Mouse (Mus musculus): Measurements from ENCODE around the gene H2afx. TPM values are rescaled to one million over a fixed set of nuclear protein-coding genes. Genes with fewer than 3 reads are reported as not detected.
"Not testable (repeated sequence)": the region's sequence is repeated elsewhere in the genome, so short reads cannot be mapped to it uniquely, and the experiment has no call there.

The H2afx gene
- 10 to 100 TPM; 42.5 to 44.2 TPM for total RNA-seq (2021)
- long read RNA-seq, experiment 1, transcript H2afx-201 (1 exons, 1,384 nt): major isoform, 38 of 38 reads
- long read RNA-seq, experiment 1, partial matches to known transcripts: 0 of 38 reads
- long read RNA-seq, experiment 1, other reads (novel, unspliced or antisense): 0 of 38 reads
- long read RNA-seq, experiment 2, transcript H2afx-201 (1 exons, 1,384 nt): major isoform, 53 of 53 reads
- long read RNA-seq, experiment 2, partial matches to known transcripts: 0 of 53 reads
- long read RNA-seq, experiment 2, other reads (novel, unspliced or antisense): 0 of 53 reads

DNA sequence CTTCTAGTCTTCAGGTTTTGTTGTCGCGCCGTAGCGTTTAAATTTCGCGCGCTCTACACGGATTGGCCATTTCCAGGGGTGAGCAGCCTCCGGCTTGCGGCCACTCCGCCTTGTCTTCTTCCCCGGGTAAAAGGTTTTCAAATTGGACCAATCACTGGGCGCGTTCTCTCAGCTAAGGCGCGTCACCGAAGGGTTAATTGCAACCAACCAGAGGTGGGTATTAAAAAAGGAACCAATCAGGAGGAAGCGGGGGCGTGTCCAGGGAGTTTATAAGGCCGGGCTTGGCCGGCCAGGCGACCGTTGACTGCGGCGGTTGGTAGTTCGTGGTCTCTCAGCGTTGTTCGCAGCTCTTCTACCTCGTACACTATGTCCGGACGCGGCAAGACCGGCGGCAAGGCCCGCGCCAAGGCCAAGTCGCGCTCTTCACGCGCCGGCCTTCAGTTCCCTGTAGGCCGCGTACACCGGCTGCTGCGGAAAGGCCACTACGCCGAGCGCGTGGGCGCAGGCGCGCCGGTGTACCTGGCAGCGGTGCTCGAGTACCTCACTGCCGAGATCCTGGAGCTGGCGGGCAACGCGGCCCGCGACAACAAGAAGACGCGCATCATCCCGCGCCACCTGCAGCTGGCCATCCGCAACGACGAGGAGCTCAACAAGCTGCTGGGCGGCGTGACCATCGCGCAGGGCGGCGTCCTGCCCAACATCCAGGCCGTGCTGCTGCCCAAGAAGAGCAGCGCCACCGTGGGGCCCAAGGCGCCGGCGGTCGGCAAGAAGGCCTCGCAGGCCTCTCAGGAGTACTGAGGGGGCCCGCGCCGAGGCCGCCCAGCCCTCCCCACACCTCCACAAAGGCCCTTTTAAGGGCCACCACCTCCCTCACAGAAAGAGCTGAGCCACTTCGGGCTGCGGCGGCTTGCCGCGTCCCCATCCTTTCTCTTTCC, at the start of gene H2afx:
Gene H2afx, plus strand, starts transcription at position 299 of the 935 bp plus-strand sequence.
- peak; percentile 74 for TF ChIP-seq CTCF (conservative IDR thresholded peaks at IDR 0.05)
- peak; percentile 97 to 99 for DNase-seq (ENCODE audit: low spot score in 2 of 2)
- Histone ChIP-seq H3K27ac (peak within 1 kb of the TSS; percentile 94), H3K4me3 (peak within 1 kb of the TSS; percentile 73)

DNA sequence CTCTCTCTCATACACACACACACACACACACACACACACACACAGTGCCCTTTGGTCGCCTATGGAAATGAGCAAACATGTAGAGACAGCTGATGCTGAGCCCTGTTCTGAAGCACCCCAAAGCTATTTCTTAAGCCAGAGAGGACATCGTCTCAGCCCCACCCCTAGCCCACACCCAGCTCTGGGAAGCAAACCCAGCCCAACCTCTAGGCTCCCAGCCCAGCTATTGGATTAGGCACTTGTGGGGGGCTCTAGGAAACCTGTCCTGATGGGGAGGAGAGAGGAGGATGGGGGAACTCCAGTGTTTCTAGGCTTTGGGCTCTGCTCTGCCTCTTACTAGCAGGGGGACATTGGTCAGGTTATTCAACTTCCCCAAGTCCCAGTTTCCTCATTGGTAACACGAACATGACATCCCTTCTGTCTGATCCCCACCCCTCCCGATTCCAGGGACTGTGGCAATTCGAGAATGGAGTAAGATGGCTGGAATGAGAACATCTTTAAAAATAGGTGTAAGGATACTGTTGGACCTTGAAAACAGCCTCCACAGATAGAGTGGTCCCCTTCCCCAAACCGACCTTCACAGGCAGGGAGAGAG, 48.1 kb upstream of the H2afx start:
- DNase-seq (ENCODE audit: low spot score in 2 of 2): no peak
- peak overlapping the region; percentile 35 for H3K4me3 ChIP-seq
- H3K27ac ChIP-seq: no peak overlapping the region
- no peak for TF ChIP-seq CTCF (conservative IDR thresholded peaks at IDR 0.05)

GRCm38 (mm10) chr9:44287003-44287400, 47.5 kb upstream of the H2afx start:
- peak overlapping the region; percentile 90 for H3K4me3 ChIP-seq
- peak overlapping the region; percentile 89 for H3K27ac ChIP-seq
- TF ChIP-seq CTCF (conservative IDR thresholded peaks at IDR 0.05): no peak
- DNase-seq (ENCODE audit: low spot score in 2 of 2): no peak

GRCm38 (mm10) chr9:44287401-44288075, 47.0 kb upstream of the H2afx start:
- DNase-seq (ENCODE audit: low spot score in 2 of 2): no peak
- TF ChIP-seq CTCF (conservative IDR thresholded peaks at IDR 0.05): no peak
- H3K4me3 ChIP-seq: peak overlapping the region; percentile 90
- H3K27ac ChIP-seq: peak overlapping the region; percentile 89

DNA sequence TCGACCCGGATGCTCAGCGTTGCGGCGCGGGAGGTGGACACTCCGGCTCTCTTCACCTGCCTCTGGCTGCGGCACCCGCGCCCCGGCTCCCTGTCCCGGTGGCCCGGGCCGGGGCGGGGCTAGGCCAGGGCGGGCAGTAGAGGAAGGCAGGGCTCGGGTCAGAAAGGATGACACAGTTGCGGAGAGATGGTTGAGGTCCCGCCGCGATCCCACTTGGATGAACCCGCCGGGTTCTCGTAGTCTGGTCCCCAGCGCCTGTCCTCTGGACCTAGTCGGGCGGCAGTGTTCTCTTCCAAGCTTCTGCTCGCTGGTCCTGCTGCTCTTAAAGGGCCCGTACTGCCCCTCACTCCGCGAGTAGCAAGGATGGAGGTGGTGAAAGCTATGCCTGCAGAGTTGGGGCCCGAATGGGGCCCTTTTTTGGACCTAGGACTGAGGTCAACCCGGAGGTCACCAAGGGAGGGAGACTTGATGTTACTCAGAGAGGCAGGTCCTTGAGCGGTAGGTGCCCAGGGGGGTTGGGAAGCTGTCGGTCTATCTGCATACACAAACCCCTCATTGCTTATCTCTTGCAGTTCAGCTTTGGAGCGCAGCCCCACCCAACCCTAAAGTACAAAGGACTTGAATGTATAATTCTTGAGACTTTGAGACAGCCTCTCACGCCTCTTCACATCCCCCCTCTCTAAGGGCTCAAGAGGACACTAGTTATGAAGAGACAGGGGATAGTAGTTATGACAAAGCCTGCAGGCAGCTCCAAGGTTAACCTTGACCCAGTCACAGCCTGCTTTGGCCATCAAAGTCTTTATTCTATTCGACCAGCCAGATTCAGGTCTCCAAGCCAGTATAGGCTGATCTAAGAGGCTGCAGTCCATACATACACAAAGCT, 46.2 kb upstream of the H2afx start, which contains the start of gene Abcg4:
Gene Abcg4, minus strand, starts transcription at position 540 of the 883 bp plus-strand sequence.
- peak within 1 kb of the TSS; percentile 90 for H3K4me3 ChIP-seq
- H3K27ac ChIP-seq: peak within 1 kb of the TSS; percentile 89
- no peak for TF ChIP-seq CTCF (conservative IDR thresholded peaks at IDR 0.05)
- no peak for DNase-seq (ENCODE audit: low spot score in 2 of 2)

- H3K27ac ChIP-seq: peak overlapping the region; percentile 89
- H3K4me3 ChIP-seq: peak overlapping the region; percentile 90
- no peak for DNase-seq (ENCODE audit: low spot score in 2 of 2)
- TF ChIP-seq CTCF (conservative IDR thresholded peaks at IDR 0.05): no peak
These were observed 45.6 kb upstream of the H2afx start for GRCm38 (mm10) chr9:44288959-44289291.

- H3K27ac ChIP-seq: no peak overlapping the region
- no peak for DNase-seq (ENCODE audit: low spot score in 2 of 2)
- no peak overlapping the region for H3K4me3 ChIP-seq
- TF ChIP-seq CTCF (conservative IDR thresholded peaks at IDR 0.05): peak; percentile 74
These were observed 42.0 kb upstream of the H2afx start for GRCm38 (mm10) chr9:44292490-44292889.

GRCm38 (mm10) chr9:44300001-44300400, 34.5 kb upstream of the H2afx start:
- DNase-seq (ENCODE audit: low spot score in 2 of 2); H3K4me3 ChIP-seq; H3K27ac ChIP-seq: not testable (repeated sequence)

- Histone ChIP-seq H3K4me3 (peak within 1 kb of the TSS; percentile 100), H3K27ac (peak within 1 kb of the TSS; percentile 87)
- no peak for TF ChIP-seq CTCF (conservative IDR thresholded peaks at IDR 0.05)
- DNase-seq (ENCODE audit: low spot score in 2 of 2): peak; percentile 97 to 99
These were observed 28.9 kb upstream of the H2afx start, which contains the start of gene Hinfp for GRCm38 (mm10) chr9:44305466-44306079. Gene Hinfp (minus strand): TSS chr9:44305671.

DNA sequence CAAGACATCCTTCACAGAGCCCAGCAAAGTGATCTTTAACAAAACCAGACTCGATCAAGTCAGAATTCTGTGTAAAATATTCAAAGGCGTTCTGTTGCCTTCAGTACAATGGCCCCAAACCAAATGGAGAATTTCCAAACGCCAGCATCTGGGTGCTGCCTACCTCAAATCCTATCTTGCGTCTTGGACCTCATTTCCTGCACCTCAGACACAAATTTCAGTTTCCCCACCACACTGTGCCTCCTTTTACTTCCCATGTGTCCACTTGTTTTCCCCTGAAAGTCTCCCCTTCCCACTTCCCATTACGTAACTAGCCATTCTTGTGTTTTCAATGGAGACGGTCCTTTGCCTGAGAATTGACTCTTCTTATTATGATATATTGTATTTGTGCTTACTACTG, 28.0 kb upstream of the H2afx start:
- TF ChIP-seq CTCF (conservative IDR thresholded peaks at IDR 0.05): no peak
- Histone ChIP-seq H3K4me3 (no peak overlapping the region), H3K27ac (peak overlapping the region; percentile 82; the same call in 1 of the 2 replicates)
- no peak for DNase-seq (ENCODE audit: low spot score in 2 of 2)

GRCm38 (mm10) chr9:44307248-44307647, 27.2 kb upstream of the H2afx start:
- no peak overlapping the region for H3K4me3 ChIP-seq
- TF ChIP-seq CTCF (conservative IDR thresholded peaks at IDR 0.05): no peak
- DNase-seq (ENCODE audit: low spot score in 2 of 2): no peak
- H3K27ac ChIP-seq: no peak overlapping the region

Measured in layer of hippocampus, adult 2 months (tissue).